Mouse (Mus musculus) adrenal gland, adult 2 months (tissue): ENCODE measurements around the gene Sirt2. TPM values are rescaled to one million over a fixed set of nuclear protein-coding genes. Genes with fewer than 3 reads are reported as not detected.

ENCODE experiments used
- DNase-seq: peaks from one replicate; pipeline ENCODE4 v3.0.0; 2021
- polyA plus RNA-seq: library from polyadenylated mRNA; depleted of rRNA; stranded (reverse); fragments of >200 nt; gene quantifications from 2 replicates; pipeline ENCODE4 v1.2.3, GENCODE M21; 2012
- total RNA-seq, 2 experiments: library from RNA; stranded (reverse); gene quantifications; 2 replicates each; pipeline ENCODE4 v1.2.3; 2021

The Sirt2 gene
- total and polyA plus RNA-seq, 3 experiments = 57.3 to 87.0 (median 86.0) TPM

- no peak for DNase-seq
Measured at GRCm38 (mm10) chr7:28766910-28767309, 375 bp downstream of the Sirt2 start.

- DNase-seq = no peak
Measured at GRCm38 (mm10) chr7:28767462-28767965, 979 bp downstream of the Sirt2 start, which contains the start of gene Nfkbib. Nfkbib (minus strand) TSS chr7:28767512.

- DNase-seq = no peak
Measured at GRCm38 (mm10) chr7:28769414-28769958, 3.0 kb downstream of the Sirt2 start.

- DNase-seq = no peak
Measured at GRCm38 (mm10) chr7:28770309-28770708, 3.8 kb downstream of the Sirt2 start.

GRCm38 (mm10) chr7:28771867-28772266, 5.3 kb downstream of the Sirt2 start:
- DNase-seq = no peak

GRCm38 (mm10) chr7:28773163-28773562, 6.6 kb downstream of the Sirt2 start:
- no peak for DNase-seq

- DNase-seq = no peak
Measured at GRCm38 (mm10) chr7:28774164-28774563, 7.6 kb downstream of the Sirt2 start.

GRCm38 (mm10) chr7:28775129-28775528, 8.6 kb downstream of the Sirt2 start:
- no peak for DNase-seq

- peak; percentile 68 for DNase-seq
Measured at GRCm38 (mm10) chr7:28778825-28779224, 12.3 kb downstream of the Sirt2 start.

GRCm38 (mm10) chr7:28780067-28780658, 13.6 kb downstream of the Sirt2 start:
- DNase-seq = peak; percentile 86

- peak; percentile 52 for DNase-seq
Measured at GRCm38 (mm10) chr7:28780857-28781256, 14.3 kb downstream of the Sirt2 start.

GRCm38 (mm10) chr7:28781261-28781663, 14.7 kb downstream of the Sirt2 start:
- DNase-seq = no peak

- DNase-seq = no peak
Measured at GRCm38 (mm10) chr7:28785161-28785560, 18.6 kb downstream of the Sirt2 start.

- no peak for DNase-seq
Measured at GRCm38 (mm10) chr7:28787884-28788283, 21.3 kb downstream of the Sirt2 start.

GRCm38 (mm10) chr7:28788307-28789195, 22.0 kb downstream of the Sirt2 start, which contains the start of gene Rinl:
Rinl (plus strand) TSS chr7:28788969.
- DNase-seq = no peak

GRCm38 (mm10) chr7:28789235-28789634, 22.7 kb downstream of the Sirt2 start:
- DNase-seq = no peak

- no peak for DNase-seq
Measured at GRCm38 (mm10) chr7:28790066-28790806, 23.7 kb downstream of the Sirt2 start.

GRCm38 (mm10) chr7:28791706-28792105, 25.2 kb downstream of the Sirt2 start:
- DNase-seq = no peak

- no peak for DNase-seq
Measured at GRCm38 (mm10) chr7:28792391-28793185, 26.1 kb downstream of the Sirt2 start.

- DNase-seq = no peak
Measured at GRCm38 (mm10) chr7:28793834-28794233, 27.3 kb downstream of the Sirt2 start.

- no peak for DNase-seq
Measured at GRCm38 (mm10) chr7:28794496-28794895, 28.0 kb downstream of the Sirt2 start.
